Mouse (Mus musculus): Measurements from ENCODE around the gene Vdr.

DNA sequence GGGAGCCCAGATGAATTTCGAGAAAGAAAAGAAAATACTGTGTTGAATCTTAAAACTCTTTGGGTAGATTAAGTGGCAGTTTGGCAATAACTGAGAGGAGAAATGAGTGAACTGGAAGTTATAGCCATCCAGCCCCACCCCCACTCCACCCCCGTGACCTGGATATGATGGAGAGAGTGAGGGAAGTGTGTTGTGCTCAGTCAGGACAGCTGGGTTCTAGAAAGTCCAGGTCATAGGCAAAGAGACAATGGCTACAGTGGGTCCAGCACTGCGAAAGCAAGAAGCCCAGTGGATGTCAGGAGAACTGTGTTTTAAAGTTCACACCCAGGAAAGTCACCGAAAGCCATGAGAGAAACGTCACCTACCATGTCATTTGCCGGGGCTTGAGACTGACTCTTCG, 8.8 kb upstream of the Vdr start:
- TF ChIP-seq FLI1 (IDR thresholded peaks at IDR 0.05; ENCODE audit: low read length) (no peak), GATA1 (IDR thresholded peaks at IDR 0.05; ENCODE audit: borderline replicate concordance, low read length) (no peak)

Measured in megakaryocyte, embryonic 14.5 days (primary cell).